Mouse (Mus musculus): ENCODE results near the gene Tmem182. TPM values are rescaled to one million over a fixed set of nuclear protein-coding genes. Genes with fewer than 3 reads are reported as not detected.

The Tmem182 gene
- total and polyA plus RNA-seq, 3 experiments, result 0.11 TPM; not detected in 2

DNA sequence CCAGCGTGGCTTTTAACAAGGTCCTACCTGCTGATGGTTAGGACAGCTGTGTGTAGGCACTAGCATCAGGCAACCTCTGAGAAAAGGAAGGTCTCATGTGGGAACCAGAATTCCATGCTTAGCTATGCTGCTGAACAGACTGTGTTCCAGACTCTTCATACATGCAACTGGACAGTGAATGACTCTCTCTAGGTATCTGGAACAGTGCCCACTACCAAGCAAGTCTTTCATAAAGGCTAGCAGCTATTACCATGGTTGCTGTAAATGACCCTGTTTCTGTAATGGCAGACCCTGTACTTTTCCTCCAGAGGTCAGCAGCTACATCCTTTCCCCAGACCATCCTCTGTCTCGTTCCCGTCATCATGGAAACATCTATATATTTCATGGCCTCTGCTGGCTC is 61.7 kb downstream of the Tmem182 start:
- ATAC-seq (ENCODE audit: extremely low read depth, insufficient number of reproducible peaks, low FRiP score, poor library complexity, severe bottlenecking), result no peak
- TF ChIP-seq GATA2 (IDR thresholded peaks at IDR 0.05; ENCODE audit: borderline replicate concordance, low read depth, low read length), result no peak
- TF ChIP-seq POLR2AphosphoS5 (IDR thresholded peaks at IDR 0.05; ENCODE audit: insufficient replicate concordance, low read depth, low read length), result no peak
- TF ChIP-seq TAL1 (conservative IDR thresholded peaks at IDR 0.05; ENCODE audit: low read depth, low read length), result no peak
- no peak for TF ChIP-seq GATA1 (IDR thresholded peaks at IDR 0.05; ENCODE audit: borderline replicate concordance, low read length)
- no peak for TF ChIP-seq CTCF (IDR thresholded peaks at IDR 0.05; ENCODE audit: low read depth, low read length)
- Histone ChIP-seq H3K9me3 (replicated peaks) (no peaks in the 10 kb centered on the region), H3K27me3 (ENCODE audit: insufficient read depth, low read length) (no peaks in the 10 kb centered on the region), H3K4me3 (ENCODE audit: low read depth, low read length) (no peak overlapping the region), H3K36me3 (replicated peaks) (no peaks in the 10 kb centered on the region), H3K4me1 (ENCODE audit: insufficient read depth, low read depth, low read length) (no peaks in the 10 kb centered on the region)
- no peak for DNase-seq (ENCODE audit: low spot score)

DNA sequence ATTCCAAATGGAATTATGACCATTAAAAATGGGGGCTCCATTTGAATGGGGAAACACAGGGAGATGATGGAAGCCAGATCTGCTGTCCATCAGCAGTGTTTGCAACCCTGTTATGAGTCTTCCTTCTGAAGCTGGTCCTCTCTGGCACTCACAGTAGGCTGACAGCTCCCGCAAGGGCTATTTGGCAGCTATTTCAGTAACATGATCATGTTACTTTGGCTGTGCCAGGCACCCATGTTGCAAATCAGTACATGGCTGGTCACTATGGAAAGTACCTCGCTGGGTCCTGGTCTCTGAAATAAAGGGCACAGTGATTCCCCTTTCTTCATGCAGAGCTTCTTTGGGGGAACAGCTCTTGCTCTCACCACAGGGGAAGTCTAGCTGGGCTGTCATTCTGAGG is 62.2 kb downstream of the Tmem182 start:
- Histone ChIP-seq H3K4me3 (ENCODE audit: low read depth, low read length) (no peak overlapping the region), H3K9me3 (replicated peaks) (no peaks in the 10 kb centered on the region), H3K36me3 (replicated peaks) (no peaks in the 10 kb centered on the region), H3K27me3 (ENCODE audit: insufficient read depth, low read length) (no peaks in the 10 kb centered on the region), H3K4me1 (ENCODE audit: insufficient read depth, low read depth, low read length) (no peaks in the 10 kb centered on the region)
- TF ChIP-seq POLR2AphosphoS5 (IDR thresholded peaks at IDR 0.05; ENCODE audit: insufficient replicate concordance, low read depth, low read length) (no peak), GATA2 (IDR thresholded peaks at IDR 0.05; ENCODE audit: borderline replicate concordance, low read depth, low read length) (no peak), GATA1 (IDR thresholded peaks at IDR 0.05; ENCODE audit: borderline replicate concordance, low read length) (no peak), CTCF (IDR thresholded peaks at IDR 0.05; ENCODE audit: low read depth, low read length) (no peak), TAL1 (conservative IDR thresholded peaks at IDR 0.05; ENCODE audit: low read depth, low read length) (no peak)
- DNase-seq (ENCODE audit: low spot score) (no peak), ATAC-seq (ENCODE audit: extremely low read depth, insufficient number of reproducible peaks, low FRiP score, poor library complexity, severe bottlenecking) (no peak)

DNA sequence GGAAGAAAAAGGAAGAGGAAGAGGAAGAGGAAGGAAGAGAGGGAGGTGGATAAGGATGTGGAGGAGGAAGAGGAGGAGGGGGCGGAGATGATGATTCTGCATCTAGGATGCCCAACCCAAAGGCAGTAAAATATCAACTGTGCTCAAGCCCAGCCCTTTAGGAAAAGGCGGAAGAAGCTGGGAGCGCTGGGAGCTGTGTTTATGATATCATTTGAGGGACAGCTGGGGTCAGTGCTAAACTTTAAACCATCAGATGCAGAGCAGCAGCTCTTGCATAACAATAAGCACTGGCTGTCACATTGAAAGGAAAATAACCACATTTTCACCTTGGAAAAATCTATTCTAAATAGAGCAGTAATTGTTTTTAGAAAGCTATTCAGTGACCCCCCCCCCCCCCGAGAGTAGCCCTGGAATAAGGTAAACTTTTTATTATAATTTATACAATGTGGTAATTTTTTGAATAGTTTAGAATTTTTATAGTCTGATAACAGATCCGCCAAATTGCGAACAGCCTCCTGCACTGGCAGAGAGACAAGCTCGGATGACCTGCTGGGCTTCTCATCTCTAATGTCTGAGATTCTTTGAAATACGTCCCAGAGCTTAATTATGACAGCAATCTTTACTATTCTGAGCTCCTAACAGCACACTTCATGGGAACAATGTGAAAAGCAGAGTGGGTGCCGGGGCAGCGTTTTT is 68.5 kb downstream of the Tmem182 start:
- H3K4me3 ChIP-seq (ENCODE audit: low read depth, low read length), result no peak overlapping the region
- H3K27me3 ChIP-seq (ENCODE audit: insufficient read depth, low read length), result no peaks in the 10 kb centered on the region
- H3K36me3 ChIP-seq (replicated peaks), result no peaks in the 10 kb centered on the region
- H3K9me3 ChIP-seq (replicated peaks), result no peaks in the 10 kb centered on the region
- no peak for ATAC-seq (ENCODE audit: extremely low read depth, insufficient number of reproducible peaks, low FRiP score, poor library complexity, severe bottlenecking)
- no peak for TF ChIP-seq POLR2AphosphoS5 (IDR thresholded peaks at IDR 0.05; ENCODE audit: insufficient replicate concordance, low read depth, low read length)
- no peak for TF ChIP-seq GATA2 (IDR thresholded peaks at IDR 0.05; ENCODE audit: borderline replicate concordance, low read depth, low read length)
- no peak for TF ChIP-seq GATA1 (IDR thresholded peaks at IDR 0.05; ENCODE audit: borderline replicate concordance, low read length)
- TF ChIP-seq CTCF (IDR thresholded peaks at IDR 0.05; ENCODE audit: low read depth, low read length), result no peak
- no peak for TF ChIP-seq TAL1 (conservative IDR thresholded peaks at IDR 0.05; ENCODE audit: low read depth, low read length)
- no peaks in the 10 kb centered on the region for H3K4me1 ChIP-seq (ENCODE audit: insufficient read depth, low read depth, low read length)
- no peak for DNase-seq (ENCODE audit: low spot score)

DNA sequence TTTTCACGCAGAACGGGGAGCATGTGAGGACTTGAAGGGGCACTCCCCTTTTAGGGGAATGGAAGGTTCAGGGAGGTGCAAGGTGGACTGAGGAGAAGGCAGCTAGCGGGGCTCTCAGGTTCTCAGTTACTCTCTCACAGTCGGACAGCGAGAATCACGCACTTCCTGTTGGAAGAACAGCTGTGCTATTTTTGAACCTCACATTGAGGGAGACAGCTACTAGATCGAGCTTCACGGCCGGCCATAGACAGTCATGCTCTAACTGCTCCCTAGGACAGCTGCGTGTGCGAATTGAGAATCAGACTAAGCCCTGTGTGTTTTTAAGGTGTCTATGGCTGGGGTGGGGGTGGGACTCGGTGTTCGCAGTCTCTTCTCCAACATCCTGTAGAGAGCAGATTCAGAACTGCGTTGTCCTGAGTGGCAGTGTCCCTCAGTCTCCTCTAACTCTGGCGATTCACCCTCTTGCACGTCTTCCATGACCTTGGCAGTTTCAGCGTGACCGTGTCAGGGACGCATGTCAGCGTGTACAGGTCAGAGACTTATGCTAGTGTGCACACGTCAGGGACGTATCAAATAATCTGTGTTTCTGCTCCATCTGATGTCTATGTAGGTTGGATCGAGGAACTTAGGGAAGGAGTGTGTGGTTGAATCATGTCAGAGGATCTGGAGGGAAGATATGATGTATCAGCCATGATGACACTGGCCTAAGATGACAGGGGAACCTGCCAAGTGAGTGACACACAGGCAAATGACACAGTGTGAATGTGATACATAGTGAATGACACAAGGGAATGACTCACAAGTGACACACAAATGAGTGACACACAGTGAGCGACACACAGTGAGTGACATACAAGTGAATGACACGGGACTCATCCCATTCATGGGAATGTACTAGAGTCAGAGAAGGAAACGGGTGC is 69.3 kb downstream of the Tmem182 start:
- Histone ChIP-seq H3K36me3 (replicated peaks) (no peaks in the 10 kb centered on the region), H3K9me3 (replicated peaks) (no peaks in the 10 kb centered on the region), H3K4me3 (ENCODE audit: low read depth, low read length) (no peak overlapping the region), H3K27me3 (ENCODE audit: insufficient read depth, low read length) (no peaks in the 10 kb centered on the region), H3K4me1 (ENCODE audit: insufficient read depth, low read depth, low read length) (no peaks in the 10 kb centered on the region)
- ATAC-seq (ENCODE audit: extremely low read depth, insufficient number of reproducible peaks, low FRiP score, poor library complexity, severe bottlenecking), result no peak
- no peak for DNase-seq (ENCODE audit: low spot score)
- TF ChIP-seq TAL1 (conservative IDR thresholded peaks at IDR 0.05; ENCODE audit: low read depth, low read length), result no peak
- no peak for TF ChIP-seq GATA2 (IDR thresholded peaks at IDR 0.05; ENCODE audit: borderline replicate concordance, low read depth, low read length)
- no peak for TF ChIP-seq GATA1 (IDR thresholded peaks at IDR 0.05; ENCODE audit: borderline replicate concordance, low read length)
- no peak for TF ChIP-seq POLR2AphosphoS5 (IDR thresholded peaks at IDR 0.05; ENCODE audit: insufficient replicate concordance, low read depth, low read length)
- no peak for TF ChIP-seq CTCF (IDR thresholded peaks at IDR 0.05; ENCODE audit: low read depth, low read length)

DNA sequence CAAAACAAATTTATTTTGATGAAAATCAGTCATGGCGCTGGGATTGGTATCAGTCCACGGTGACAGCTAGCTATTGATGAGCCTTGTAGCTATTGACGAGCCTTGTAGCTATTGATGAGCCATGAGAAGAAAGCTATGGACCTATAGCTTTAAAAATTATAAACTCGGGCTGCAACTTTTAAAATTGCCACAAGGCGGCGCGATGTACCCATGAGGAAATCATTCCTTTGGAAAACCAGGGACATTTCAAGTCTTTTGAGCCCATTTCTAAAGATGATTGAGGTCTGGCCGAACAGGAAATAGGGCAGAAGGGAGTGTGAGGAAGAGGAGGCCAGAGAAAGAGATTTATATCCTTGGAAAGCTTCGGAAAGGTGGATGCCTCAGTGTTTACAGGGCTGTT is 73.7 kb downstream of the Tmem182 start:
- DNase-seq (ENCODE audit: low spot score) (no peak), ATAC-seq (ENCODE audit: extremely low read depth, insufficient number of reproducible peaks, low FRiP score, poor library complexity, severe bottlenecking) (no peak)
- no peaks in the 10 kb centered on the region for H3K36me3 ChIP-seq (replicated peaks)
- no peak for TF ChIP-seq TAL1 (conservative IDR thresholded peaks at IDR 0.05; ENCODE audit: low read depth, low read length)
- peak; percentile 28; the same call in 1 of the 2 replicates for TF ChIP-seq CTCF (IDR thresholded peaks at IDR 0.05; ENCODE audit: low read depth, low read length)
- H3K4me3 ChIP-seq (ENCODE audit: low read depth, low read length), result no peak overlapping the region
- H3K4me1 ChIP-seq (ENCODE audit: insufficient read depth, low read depth, low read length), result no peaks in the 10 kb centered on the region
- H3K9me3 ChIP-seq (replicated peaks), result no peaks in the 10 kb centered on the region
- no peaks in the 10 kb centered on the region for H3K27me3 ChIP-seq (ENCODE audit: insufficient read depth, low read length)

DNA sequence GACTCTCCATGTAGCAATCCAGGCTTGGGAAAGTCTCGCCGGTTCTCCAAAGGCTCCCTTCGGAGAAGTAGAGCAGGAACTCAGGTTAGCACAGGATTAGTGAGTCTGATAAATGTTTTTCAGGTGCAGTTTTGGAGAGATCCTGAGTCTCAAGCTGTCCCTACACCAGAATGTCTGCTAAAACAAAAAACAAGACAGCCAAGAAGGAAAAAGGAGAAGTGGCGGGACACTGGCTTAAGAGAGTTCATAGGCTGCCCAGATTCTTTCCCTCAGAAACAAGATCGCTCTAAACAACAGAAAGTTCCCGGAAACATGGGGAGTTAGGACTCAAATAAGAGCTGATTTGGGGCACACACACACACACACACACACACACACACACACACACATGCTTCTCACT is 74.1 kb downstream of the Tmem182 start:
- TF ChIP-seq CTCF (IDR thresholded peaks at IDR 0.05; ENCODE audit: low read depth, low read length), result no peak
- no peak for TF ChIP-seq GATA1 (IDR thresholded peaks at IDR 0.05; ENCODE audit: borderline replicate concordance, low read length)
- no peak for TF ChIP-seq TAL1 (conservative IDR thresholded peaks at IDR 0.05; ENCODE audit: low read depth, low read length)
- TF ChIP-seq GATA2 (IDR thresholded peaks at IDR 0.05; ENCODE audit: borderline replicate concordance, low read depth, low read length), result no peak
- TF ChIP-seq POLR2AphosphoS5 (IDR thresholded peaks at IDR 0.05; ENCODE audit: insufficient replicate concordance, low read depth, low read length), result no peak
- H3K36me3 ChIP-seq (replicated peaks), result no peaks in the 10 kb centered on the region
- H3K27me3 ChIP-seq (ENCODE audit: insufficient read depth, low read length), result no peaks in the 10 kb centered on the region
- H3K9me3 ChIP-seq (replicated peaks), result no peaks in the 10 kb centered on the region
- no peaks in the 10 kb centered on the region for H3K4me1 ChIP-seq (ENCODE audit: insufficient read depth, low read depth, low read length)
- ATAC-seq (ENCODE audit: extremely low read depth, insufficient number of reproducible peaks, low FRiP score, poor library complexity, severe bottlenecking), result no peak
- no peak for DNase-seq (ENCODE audit: low spot score)
- H3K4me3 ChIP-seq (ENCODE audit: low read depth, low read length), result no peak overlapping the region
